Mouse (Mus musculus) frontal cortex, postnatal 25 days (tissue): ENCODE measurements at regions not wholly inside any gene's neighbourhood (a gene's known extent, or its start where the extent isn't known, plus 50 kb on each side); places are given as distances from the start of the nearest gene placed in this dataset.

Experiments used
- DNase-seq, 2 experiments: peaks; one replicate each; pipeline ENCODE4 v3.0.0; 2022; ENCODE audit warnings: low spot score in 2 of 2

DNA sequence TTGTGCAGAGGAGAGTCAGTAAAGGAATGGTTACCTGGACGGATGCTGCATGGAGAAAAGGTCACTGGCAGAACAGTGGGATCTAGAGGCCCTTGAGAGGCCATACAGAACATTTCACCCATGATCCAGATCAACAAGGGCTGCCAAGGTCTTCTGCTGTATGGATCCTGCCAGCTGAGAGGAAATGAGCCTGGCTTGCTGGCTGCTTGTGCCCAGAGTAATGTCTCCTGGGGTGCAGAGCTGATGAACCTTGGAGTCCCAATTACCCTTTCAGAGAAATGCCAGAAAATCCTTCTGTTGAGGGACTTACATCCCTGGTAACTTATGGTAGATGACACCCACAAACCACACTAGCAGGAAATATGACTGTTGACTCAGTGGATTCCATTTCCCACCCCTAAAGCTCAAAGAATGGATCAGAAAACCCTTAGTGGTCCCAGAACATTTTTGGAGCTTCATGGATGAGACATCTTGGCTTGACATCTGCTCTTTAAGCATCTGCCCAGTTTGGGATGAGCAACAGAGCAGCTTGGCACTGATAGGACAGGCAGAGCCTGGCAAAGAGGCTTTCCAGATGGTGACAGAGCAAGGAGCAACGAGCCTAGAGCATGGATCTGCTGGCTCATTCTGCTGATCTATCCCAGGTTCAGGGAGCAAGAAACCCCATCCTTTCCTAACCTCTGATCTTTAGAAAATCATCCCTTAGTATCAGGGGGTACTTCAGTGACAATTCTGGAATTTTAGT is 416.6 kb downstream of the Adra2a start:
- DNase-seq, result no peak

DNA sequence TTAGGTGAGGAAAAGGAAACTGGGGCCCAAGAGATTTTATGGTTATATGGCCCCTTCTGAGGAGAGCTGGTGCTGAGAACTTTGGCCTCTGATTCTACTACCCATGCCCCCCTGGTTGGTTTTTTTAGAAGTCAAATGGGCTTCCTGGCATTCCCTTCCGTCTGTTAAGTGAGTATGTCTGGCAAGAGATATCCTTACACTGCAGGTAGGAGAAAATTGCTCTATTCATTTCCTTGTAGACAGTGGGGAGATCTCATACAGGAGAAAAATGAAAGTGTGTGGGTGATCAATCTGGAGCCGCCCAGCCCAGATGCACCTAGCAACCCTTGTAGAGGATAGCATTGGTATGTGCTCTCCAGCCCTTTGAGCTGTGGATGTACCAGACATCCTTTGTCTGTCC is 418.5 kb downstream of the Adra2a start:
- DNase-seq, result no peak

DNA sequence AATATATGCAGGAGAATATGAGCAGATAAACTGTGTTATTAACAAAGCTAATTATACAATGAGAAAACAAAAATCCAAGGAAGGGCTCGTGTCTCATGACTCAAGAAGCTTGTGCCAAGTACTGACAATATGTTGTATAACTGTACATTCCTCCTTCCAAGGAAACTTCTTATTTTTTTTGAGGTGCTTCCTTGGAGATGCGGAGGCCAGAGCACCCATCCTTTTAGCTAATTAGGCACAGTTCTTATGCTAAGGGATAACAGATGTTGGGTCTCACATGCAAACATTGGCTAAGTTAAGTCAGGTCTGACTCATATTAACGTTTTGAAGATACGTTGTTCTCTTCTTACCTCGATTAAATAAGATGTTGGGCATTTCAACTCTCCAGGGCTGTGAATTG is 426.1 kb downstream of the Adra2a start:
- DNase-seq, result no peak

DNA sequence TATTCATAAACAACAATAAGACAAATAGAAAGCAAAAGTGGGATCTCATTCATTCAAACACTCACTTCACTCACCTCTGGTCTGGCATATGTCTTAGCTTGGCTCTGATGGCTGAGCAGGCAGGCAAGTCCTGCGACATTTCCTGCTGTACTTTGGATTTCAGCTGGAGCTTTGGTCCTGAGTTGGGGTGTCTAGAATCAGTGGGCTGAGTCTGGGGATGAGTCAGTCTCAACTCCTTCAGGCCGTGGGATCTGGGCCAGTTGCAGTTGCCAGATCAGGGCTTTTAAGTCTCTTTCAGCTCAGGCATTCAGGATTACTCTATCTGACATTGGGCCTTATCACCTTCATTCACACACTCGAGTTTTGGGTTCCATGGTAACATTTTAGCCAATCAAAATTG is 454.1 kb downstream of the Adra2a start:
- DNase-seq, result peak in 1 of 2 experiments; percentile 5

DNA sequence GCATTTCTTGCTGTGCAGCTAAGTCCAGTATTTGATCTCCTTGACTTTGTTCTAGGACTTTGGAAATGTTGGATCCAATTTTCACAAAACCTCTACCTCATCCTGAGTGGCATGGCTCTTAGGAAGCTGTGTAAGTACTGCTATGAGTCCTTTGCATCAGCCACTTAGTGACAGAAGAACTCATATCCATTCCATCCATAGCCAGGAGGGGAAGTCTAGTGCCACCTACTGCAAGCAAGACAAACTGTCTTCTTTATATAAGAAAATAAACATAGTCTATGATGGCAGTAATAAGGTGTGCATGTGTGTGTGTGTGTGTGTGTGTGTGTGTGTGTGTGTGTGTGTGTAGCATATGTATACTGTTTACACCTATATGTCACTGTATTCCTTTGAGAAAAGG is 489.9 kb downstream of the Adra2a start:
- DNase-seq, result no peak

DNA sequence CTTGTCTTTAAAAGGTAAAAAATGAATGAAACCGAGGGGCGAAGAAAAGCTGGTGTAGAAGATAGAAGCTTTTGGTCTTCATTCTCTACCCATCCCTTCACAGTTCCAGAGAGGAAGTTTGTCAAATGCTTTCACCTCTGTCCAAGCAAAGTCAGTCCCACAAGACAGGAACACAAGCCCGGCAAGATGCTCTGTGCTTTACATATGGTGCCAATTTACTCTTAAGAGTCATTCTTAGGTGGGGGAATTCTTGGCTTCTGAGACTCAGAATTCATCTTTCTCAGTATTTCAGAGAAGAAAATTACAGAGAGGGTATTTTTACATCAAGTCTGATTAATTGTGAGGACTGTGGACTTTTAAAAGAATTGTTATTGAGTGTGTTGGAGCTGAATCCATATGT is 511.4 kb downstream of the Adra2a start:
- no peak for DNase-seq

DNA sequence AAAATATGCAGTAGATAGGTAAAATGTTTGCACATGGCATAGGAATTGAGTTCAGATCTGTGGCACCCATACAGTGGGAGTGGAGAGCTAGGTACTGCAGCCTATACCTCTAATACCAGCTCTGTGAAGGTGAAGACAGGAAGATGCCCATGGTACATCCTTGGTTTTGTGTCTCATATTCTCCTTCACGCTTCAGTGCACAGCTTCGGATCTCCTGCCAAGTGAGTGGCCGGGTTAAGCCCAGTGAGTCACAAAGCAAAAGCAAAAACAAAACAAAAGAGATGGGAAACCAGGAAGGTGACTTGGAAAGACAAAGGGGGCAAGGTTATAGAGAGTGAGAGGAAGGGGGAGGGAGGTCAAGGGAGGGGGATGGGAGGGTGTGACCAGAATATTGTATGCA is 514.0 kb downstream of the Adra2a start:
- DNase-seq, result no peak

DNA sequence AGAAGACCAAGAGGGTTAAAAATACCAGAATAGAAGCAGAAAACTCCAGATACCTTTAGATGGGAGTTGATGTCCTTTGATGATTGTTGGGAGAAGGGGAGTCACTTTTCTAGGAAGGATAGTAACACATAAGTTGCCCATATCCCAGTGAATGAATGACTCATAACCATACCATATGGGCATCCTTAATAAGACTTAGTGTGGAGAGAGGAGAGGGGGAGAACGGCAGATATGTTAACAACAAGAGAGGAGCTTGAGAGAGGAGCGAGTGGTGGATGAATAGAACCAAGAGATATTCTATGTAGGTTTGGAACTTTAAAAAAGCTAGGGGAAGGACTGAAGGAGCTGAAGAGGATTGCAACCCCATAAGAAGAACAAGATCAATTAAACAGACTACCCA is 539.6 kb downstream of the Adra2a start:
- DNase-seq, result no peak

DNA sequence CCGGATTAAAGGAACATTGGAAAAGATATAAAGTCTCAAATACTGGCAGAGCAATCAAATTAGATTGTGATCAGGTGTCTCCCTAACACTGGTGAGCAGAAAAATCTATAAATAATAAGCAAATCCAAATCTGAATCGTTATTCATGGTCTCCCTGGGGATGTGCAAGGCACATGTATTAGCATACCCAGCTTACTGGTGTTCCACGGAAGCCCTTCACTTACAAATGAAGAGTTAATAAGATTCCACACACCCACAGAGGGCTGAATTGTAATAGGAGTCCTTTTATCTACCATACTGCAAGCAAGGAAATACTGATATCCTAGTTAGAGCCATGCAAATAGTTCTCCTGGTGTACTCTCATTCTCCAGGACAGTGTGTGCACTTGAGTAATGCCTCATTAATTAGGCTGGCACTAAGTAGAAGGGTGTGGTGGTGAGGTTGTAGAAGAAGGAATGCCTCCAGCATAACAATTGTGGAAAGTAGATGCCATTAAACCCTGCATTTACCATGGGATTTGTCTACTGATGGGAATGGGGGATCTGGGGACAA is 540.8 kb downstream of the Adra2a start:
- DNase-seq, result no peak

DNA sequence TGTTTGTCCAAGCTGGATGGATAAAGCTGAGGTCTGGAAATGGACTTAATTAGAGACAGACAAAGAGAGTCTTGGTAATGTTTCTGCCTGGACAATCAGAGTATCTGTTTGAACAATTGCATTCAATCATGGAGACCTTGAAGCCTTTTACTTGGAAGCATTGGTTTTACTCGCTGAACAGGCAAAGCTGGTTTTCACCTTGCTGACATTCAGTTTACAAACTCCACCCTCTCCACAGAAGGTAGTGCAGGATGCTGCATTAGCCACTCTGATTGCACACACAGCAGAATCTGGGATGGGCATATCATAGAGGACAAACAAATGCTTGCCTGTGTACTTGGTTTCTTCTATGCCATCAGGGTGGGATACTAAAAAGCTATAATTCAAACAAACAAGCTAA is 541.4 kb downstream of the Adra2a start:
- DNase-seq, result no peak

DNA sequence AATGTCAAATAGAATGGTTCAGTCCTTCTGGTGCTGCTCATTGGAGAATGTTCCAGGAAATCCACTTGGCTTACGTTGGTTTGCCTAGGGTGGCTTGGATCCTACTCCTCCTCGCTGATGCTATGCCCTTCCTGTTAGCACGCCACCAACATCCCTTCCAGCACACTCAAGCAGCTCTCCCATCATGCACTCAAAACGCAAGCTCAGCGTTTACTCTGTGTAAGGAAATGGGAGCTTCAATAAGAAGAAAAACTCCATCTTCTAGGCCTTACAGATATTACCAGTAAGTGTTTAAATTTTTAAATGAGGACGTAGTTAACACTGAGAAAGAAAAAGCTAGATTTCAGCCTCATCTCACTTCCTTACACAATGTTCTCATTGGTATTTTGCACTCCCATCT is 523.7 kb downstream of the Gpam start:
- DNase-seq, result no peak

DNA sequence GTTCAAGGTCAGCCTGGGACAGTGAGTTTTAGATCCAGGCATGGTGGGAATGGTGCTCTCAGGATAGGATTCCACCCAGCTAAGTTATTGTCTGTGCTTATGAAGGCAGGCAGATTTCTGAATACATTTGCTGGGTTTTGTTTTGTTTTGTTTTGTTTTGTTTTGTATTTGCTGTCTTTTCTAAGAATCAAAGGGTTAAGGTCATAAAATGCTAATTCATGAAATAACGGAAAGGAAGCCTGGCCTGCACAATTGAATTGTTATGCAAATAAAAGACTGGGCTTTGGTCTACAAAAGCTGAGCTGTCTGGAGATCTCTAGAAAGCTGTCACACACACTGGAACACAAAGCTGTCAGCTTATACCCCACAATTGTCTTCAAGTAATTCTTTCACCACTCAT is 521.7 kb downstream of the Gpam start:
- no peak for DNase-seq

DNA sequence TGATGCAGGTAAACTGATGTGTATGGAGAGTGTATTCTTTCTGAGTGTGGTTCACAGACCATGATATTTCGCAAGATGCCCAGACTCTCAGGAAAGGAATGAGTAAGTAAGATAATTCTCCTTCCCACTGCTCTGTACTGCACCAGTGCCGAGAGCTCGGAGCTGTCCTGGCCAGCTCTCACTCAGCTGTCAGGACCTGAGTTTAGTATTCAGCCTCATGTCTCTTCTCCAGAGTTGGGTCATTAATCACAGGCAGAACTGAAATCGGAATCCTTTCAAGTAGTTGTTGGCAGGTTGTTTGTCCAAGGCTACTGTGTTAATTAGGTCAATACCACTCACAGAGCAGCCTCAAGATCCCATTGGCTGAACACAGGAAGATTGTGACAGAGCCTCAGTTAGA is 510.1 kb downstream of the Gpam start:
- no peak for DNase-seq
